11 mouse cellular contexts compared by ENCODE assay signal in genomic region chr6:42343361-42344120, GRCm38 (mm10). TPM values are rescaled to one million over a fixed set of nuclear protein-coding genes. Genes with fewer than 3 reads are reported as not detected.
DNase-seq lines count a peak whose midpoint lies in the region; ATAC-seq lines count a peak whose summit lies in the region.
"Had no signal": no experiment of that assay in that cellular context is flagged by ENCODE, and none has a peak within 500 bp of the region (broad histone marks: within the 10 kb centered on the region; RNA-seq: fewer than 3 reads in every experiment).

No protein-coding gene starts in this region.

- peak; percentile 97 for ATAC-seq in cerebellum, adult (ENCODE audit: insufficient number of reproducible peaks, low FRiP score, low TSS enrichment)
- ATAC-seq in megakaryocyte progenitor cell, adult 5-6 weeks (replicated peaks; ENCODE audit: poor library complexity): peak; percentile 68

- DNase-seq in cerebellum, postnatal 4 days (ENCODE audit: low spot score in 2 of 2): no peak
- peak; percentile 44 to 49 for DNase-seq in spleen, postnatal 36 days (ENCODE audit: low spot score in 2 of 2)
- no peak for DNase-seq in spleen, postnatal 14 days (ENCODE audit: low spot score in 2 of 2)
- DNase-seq in adipocyte (ENCODE audit: low spot score): no peak
- DNase-seq in embryo, embryonic 11 days: no peak
- no peak for DNase-seq in lung, postnatal 14 days
- DNase-seq: heart, adult 18-20 months; lung, adult 2 months had no signal

RNA-seq across cellular contexts. Expression of gene Zyx, which starts 5.9 kb away (rescaled TPM):
- total RNA-seq in megakaryocyte progenitor cell, adult 5-6 weeks (2015): 75.9 and 83.2 TPM in 2 replicates
- 18.1 and 22.2 TPM in 2 replicates for total RNA-seq in megakaryocyte progenitor cell, adult 5-6 weeks (2017)

RNA-seq across cellular contexts. Expression of gene Fam131b, which starts 19.1 kb away (rescaled TPM):
- not detected in 2 replicates for total RNA-seq in megakaryocyte progenitor cell, adult 5-6 weeks (2015)
- not detected in 2 replicates for total RNA-seq in megakaryocyte progenitor cell, adult 5-6 weeks (2017)

RNA-seq across cellular contexts. Expression of gene Epha1, which starts 29.5 kb away (rescaled TPM):
- 0.07 TPM in 1 of 2 replicates, not detected in the other for total RNA-seq in megakaryocyte progenitor cell, adult 5-6 weeks (2015)
- total RNA-seq in megakaryocyte progenitor cell, adult 5-6 weeks (2017): not detected in 2 replicates

RNA-seq across cellular contexts. Expression of gene Tas2r143, which starts 56.5 kb away (rescaled TPM):
- not detected in 2 replicates for total RNA-seq in megakaryocyte progenitor cell, adult 5-6 weeks (2015)
- total RNA-seq in megakaryocyte progenitor cell, adult 5-6 weeks (2017): 1.1 TPM in 1 of 2 replicates, not detected in the other
- total RNA-seq: heart, adult 18-20 months; left cerebral cortex, postnatal 10 days had no signal

RNA-seq across cellular contexts. Expression of gene Clcn1, which starts 57.1 kb away (rescaled TPM):
- 0.12 TPM in 1 of 2 replicates, not detected in the other for total RNA-seq in megakaryocyte progenitor cell, adult 5-6 weeks (2015)
- total RNA-seq in megakaryocyte progenitor cell, adult 5-6 weeks (2017): not detected in 2 replicates

Comparison
In these comparisons a context has a peak if more than half of its experiments do, and no peak if none do; other contexts are left out.
1. DNase-seq: peak in spleen, postnatal 36 days (2 of 2); none in cerebellum, postnatal 4 days (0 of 2), spleen, postnatal 14 days (0 of 2), adipocyte (single experiment), embryo, embryonic 11 days (single experiment) and lung, postnatal 14 days (single experiment).